Mouse (Mus musculus) MEL (cell line): Measurements from ENCODE around the gene Atp13a3. TPM values are rescaled to one million over a fixed set of nuclear protein-coding genes. Genes with fewer than 3 reads are reported as not detected.

Experiments
- DNase-seq: peaks from one replicate; pipeline ENCODE4 v3.0.0; 2011; ENCODE audit warnings: low read depth, low spot score
- H3K27ac ChIP-seq: 2 replicates; pipeline ENCODE4 v1.5.1; 2012; ENCODE audit warnings: low read depth, mild to moderate bottlenecking, control low read depth, low read length, moderate library complexity; ENCODE audit not compliant: control insufficient read depth
- H3K27me3 ChIP-seq, 2 experiments: fragments of 150-350 bp in 1 of 2; sonication (generic) in 1 of 2; 2 replicates each; pipeline ENCODE4 v1.6.1; 2012; ENCODE audit warnings: low read length in 2 of 2, mild to moderate bottlenecking in 2 of 2, improper control_type of control experiment in 1 of 2, moderate library complexity in 1 of 2; ENCODE audit not compliant: insufficient read depth in 2 of 2, control insufficient read depth in 1 of 2
- H3K36me3 ChIP-seq, 2 experiments: 2 replicates each; pipeline ENCODE4 v1.6.1; 2012 to 2014; ENCODE audit warnings: low read length in 2 of 2, improper control_type of control experiment in 1 of 2, inconsistent platforms in 1 of 2, mild to moderate bottlenecking in 1 of 2; ENCODE audit not compliant: insufficient read depth in 2 of 2, control insufficient read depth in 1 of 2
- H3K4me1 ChIP-seq, 2 experiments: fragments of 150-350 bp in 1 of 2; sonication (generic) in 1 of 2; 2 replicates each; pipeline ENCODE4 v1.6.1; 2012; ENCODE audit warnings: low read length in 2 of 2, improper control_type of control experiment in 1 of 2, mild to moderate bottlenecking in 1 of 2; ENCODE audit not compliant: insufficient read depth in 2 of 2, control insufficient read depth in 1 of 2
- H3K4me3 ChIP-seq, 2 experiments: fragments of 150-350 bp in 1 of 2; sonication (generic) in 1 of 2; 2 replicates each; pipeline ENCODE4 v1.5.1; 2012; ENCODE audit warnings: low read depth in 2 of 2, low read length in 2 of 2, mild to moderate bottlenecking in 2 of 2, moderate library complexity in 2 of 2, control low read depth in 1 of 2, improper control_type of control experiment in 1 of 2; ENCODE audit not compliant: control insufficient read depth in 1 of 2, insufficient read depth in 1 of 2
- H3K79me2 ChIP-seq: 2 replicates; pipeline ENCODE4 v1.6.1; 2012; ENCODE audit warnings: mild to moderate bottlenecking, low read length, moderate library complexity; ENCODE audit not compliant: control insufficient read depth, poor library complexity, insufficient read depth
- H3K9ac ChIP-seq: 2 replicates; pipeline ENCODE4 v1.6.1; 2012; ENCODE audit warnings: low read depth, mild to moderate bottlenecking, control low read depth, low read length, moderate library complexity; ENCODE audit not compliant: control insufficient read depth, poor library complexity, severe bottlenecking
- H3K9me3 ChIP-seq: fragments of 150-350 bp; sonication (generic); replicated peaks from 2 replicates; pipeline ENCODE4 v1.6.1; 2012; ENCODE audit warnings: mild to moderate bottlenecking, low read length, improper control_type of control experiment, moderate library complexity; ENCODE audit not compliant: insufficient read depth
- ELF1 ChIP-seq: IDR thresholded peaks from 2 replicates; pipeline ENCODE4 v1.6.1; 2014; ENCODE audit warnings: low read depth, mild to moderate bottlenecking, inconsistent platforms, low read length, improper control_type of control experiment, moderate library complexity
- GABPA ChIP-seq: IDR thresholded peaks from 2 replicates; pipeline ENCODE4 v1.6.1; 2012; ENCODE audit warnings: low read depth, mild to moderate bottlenecking, inconsistent platforms, low read length, improper control_type of control experiment, moderate library complexity
- HCFC1 ChIP-seq: IDR thresholded peaks from 2 replicates; pipeline ENCODE4 v1.6.1; 2012; ENCODE audit warnings: low read depth, mild to moderate bottlenecking, inconsistent platforms, low read length, improper control_type of control experiment, moderate library complexity
- JUND ChIP-seq: IDR thresholded peaks from 2 replicates; pipeline ENCODE4 v1.6.1; 2011; ENCODE audit warnings: low read depth, mild to moderate bottlenecking, improper control_type of control experiment, low read length
- KAT2A ChIP-seq: conservative IDR thresholded peaks from 2 replicates; pipeline ENCODE4 v1.6.1; 2012; ENCODE audit warnings: low read depth, low read length, improper control_type of control experiment, inconsistent platforms
- MAFK ChIP-seq: IDR thresholded peaks from 2 replicates; pipeline ENCODE4 v1.6.1; 2011; ENCODE audit warnings: low read depth, mild to moderate bottlenecking, low read length, improper control_type of control experiment, borderline replicate concordance
- MAX ChIP-seq: IDR thresholded peaks from 2 replicates; pipeline ENCODE4 v1.6.1; 2011; ENCODE audit warnings: low read length, improper control_type of control experiment
- MAZ ChIP-seq: IDR thresholded peaks from 2 replicates; pipeline ENCODE4 v1.6.1; 2012; ENCODE audit warnings: low read depth, mild to moderate bottlenecking, inconsistent platforms, low read length, improper control_type of control experiment
- MEF2A ChIP-seq: IDR thresholded peaks from 2 replicates; pipeline ENCODE4 v1.6.1; 2014; ENCODE audit warnings: low read depth, mild to moderate bottlenecking, inconsistent platforms, low read length, improper control_type of control experiment; ENCODE audit not compliant: poor library complexity, insufficient replicate concordance, severe bottlenecking; ENCODE audit errors: extremely low read depth
- MYB ChIP-seq: IDR thresholded peaks from 2 replicates; pipeline ENCODE4 v1.6.1; 2011; ENCODE audit warnings: mild to moderate bottlenecking, low read depth, low read length, improper control_type of control experiment
- MYC ChIP-seq: IDR thresholded peaks from 2 replicates; pipeline ENCODE4 v1.6.1; 2011; ENCODE audit warnings: low read depth, mild to moderate bottlenecking, low read length, improper control_type of control experiment, moderate library complexity
- NELFE ChIP-seq: IDR thresholded peaks from 2 replicates; pipeline ENCODE4 v1.6.1; 2011; ENCODE audit warnings: low read depth, low read length, improper control_type of control experiment
- POLR2AphosphoS5 ChIP-seq: IDR thresholded peaks from 2 replicates; pipeline ENCODE4 v1.6.1; 2012; ENCODE audit warnings: low read depth, borderline replicate concordance, mild to moderate bottlenecking, inconsistent platforms, low read length, moderate library complexity, mixed read lengths
- TBP ChIP-seq: IDR thresholded peaks from 2 replicates; pipeline ENCODE4 v1.8.0; 2011; ENCODE audit warnings: low read depth, low read length, improper control_type of control experiment
- TCF12 ChIP-seq: IDR thresholded peaks from 2 replicates; pipeline ENCODE4 v1.6.1; 2014; ENCODE audit warnings: low read depth, mild to moderate bottlenecking, inconsistent platforms, low read length, improper control_type of control experiment, moderate library complexity
- UBTF ChIP-seq: IDR thresholded peaks from 2 replicates; pipeline ENCODE4 v1.6.1; 2012; ENCODE audit warnings: low read depth, mild to moderate bottlenecking, inconsistent platforms, low read length, improper control_type of control experiment, moderate library complexity, borderline replicate concordance; ENCODE audit not compliant: insufficient read depth
- USF1 ChIP-seq: IDR thresholded peaks from 2 replicates; pipeline ENCODE4 v1.6.1; 2014; ENCODE audit warnings: low read depth, mild to moderate bottlenecking, inconsistent platforms, low read length, improper control_type of control experiment, moderate library complexity
- ZC3H11A ChIP-seq: IDR thresholded peaks from 2 replicates; pipeline ENCODE4 v1.6.1; 2012; ENCODE audit warnings: low read depth, mild to moderate bottlenecking, inconsistent platforms, low read length, improper control_type of control experiment
- ZMIZ1 ChIP-seq: IDR thresholded peaks from 2 replicates; pipeline ENCODE4 v1.6.1; 2012; ENCODE audit warnings: low read depth, mild to moderate bottlenecking, inconsistent platforms, low read length, improper control_type of control experiment, moderate library complexity
- ZNF384 ChIP-seq: IDR thresholded peaks from 2 replicates; pipeline ENCODE4 v1.6.1; 2012; ENCODE audit warnings: low read depth, mild to moderate bottlenecking, inconsistent platforms, low read length, improper control_type of control experiment
- polyA plus RNA-seq, 2 experiments: library from polyadenylated mRNA; stranded (reverse) in 1 of 2; unstranded in 1 of 2; fragments of >175 nt in 1 of 2; fragments of >200 nt in 1 of 2; gene quantifications; 2 replicates each; pipeline versions ENCODE4 v1.2.1 to v1.2.4; 2012; ENCODE audit warnings: low replicate concordance in 2 of 2, low read depth in 1 of 2; ENCODE audit not compliant: insufficient read length in 2 of 2, insufficient read depth in 1 of 2, missing spikeins in 1 of 2
- total RNA-seq: library from RNA; depleted of rRNA; stranded (reverse); fragments of 300-350 nt; gene quantifications from 2 replicates; pipeline ENCODE4 v1.2.3, GENCODE M21; 2012

The Atp13a3 gene
- total and polyA plus RNA-seq, 3 experiments, result 93.3 to 120 (median 117) TPM

DNA sequence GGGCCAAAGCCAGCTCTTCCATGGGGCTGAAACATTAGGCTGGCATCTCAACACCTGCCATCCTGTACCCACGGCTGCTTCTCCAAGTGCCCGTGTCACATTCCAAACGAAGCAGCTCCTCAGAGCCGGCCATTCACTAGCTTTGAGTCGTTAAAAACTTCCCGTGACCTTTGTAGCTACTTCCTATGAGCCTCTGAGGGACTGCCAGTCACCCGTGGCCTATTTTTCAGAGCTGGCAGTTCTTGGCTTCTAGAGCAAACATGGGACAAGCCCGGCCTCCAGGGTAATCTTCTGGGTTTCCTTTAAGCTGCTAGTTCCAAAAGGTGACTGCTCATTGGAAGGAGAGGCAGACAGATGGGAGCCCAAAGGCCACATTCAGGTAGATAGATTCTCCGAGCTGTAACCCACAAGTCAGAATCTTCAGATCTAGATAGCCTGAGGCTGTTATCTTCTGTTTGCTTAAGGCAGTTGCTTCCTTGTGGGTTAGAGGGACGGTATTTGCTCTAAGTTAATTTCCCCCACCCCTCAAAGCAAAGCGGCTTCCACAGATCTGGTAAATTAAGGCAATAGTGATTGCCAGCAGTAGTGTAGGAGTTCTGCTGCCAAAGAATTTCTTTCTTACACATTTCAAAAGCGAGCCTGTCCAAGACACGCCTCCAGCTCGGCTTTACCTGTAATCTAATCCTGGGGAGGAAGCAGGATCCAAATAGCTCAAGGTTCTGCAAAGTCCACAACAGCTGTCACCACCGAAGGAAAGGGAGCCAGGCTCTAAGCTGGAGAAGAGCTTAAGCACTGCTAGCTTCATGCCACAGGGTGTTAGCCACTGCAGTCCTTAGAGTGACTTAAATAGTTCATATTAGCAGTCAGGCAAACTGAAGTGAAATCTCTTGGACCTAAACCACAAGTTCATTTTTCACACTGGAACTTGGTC lies 8.4 kb downstream of the Atp13a3 start (continued):
- TF ChIP-seq MAFK (no peak), MYB (peak; percentile 34; the same call in 1 of the 2 replicates), UBTF (no peak), ZMIZ1 (no peak), MEF2A (no peak), ZC3H11A (no peak), NELFE (no peak), ZNF384 (no peak), TCF12 (peak; percentile 68), TBP (no peak), MAZ (no peak; the same call in none of the 2 replicates)
- TF ChIP-seq, all 39 proteins: peak for 10

- Histone ChIP-seq H3K4me3 (no peak overlapping the region), H3K27me3 (no peaks in the 10 kb centered on the region), H3K27ac (no peak overlapping the region), H3K4me1 (peaks cover 12 to 48% of the 10 kb centered on the region in 2 experiments), H3K9ac (no peak overlapping the region), H3K79me2 (no peaks in the 10 kb centered on the region), H3K36me3 (peaks cover 0 to 26% of the 10 kb centered on the region in 2 experiments; a peak in 2 of 4 replicates), H3K9me3 (no peaks in the 10 kb centered on the region)
- TF ChIP-seq HCFC1 (no peak), KAT2A (no peak), POLR2AphosphoS5 (no peak), ELF1 (0 out of 2 replicates have a peak, but pooled peaks have one; percentile 22), USF1 (peak; percentile 80), JUND (no peak), MAX (0 out of 2 replicates have a peak, but pooled peaks have one; percentile 43), ZNF384 (no peak), GABPA (no peak), MYC (0 out of 2 replicates have a peak, but pooled peaks have one; percentile 28)
- peak; percentile 44 for DNase-seq
These were observed 10.6 kb downstream of the Atp13a3 start for GRCm38 (mm10) chr16:30395136-30395535.
